Mouse (Mus musculus): ENCODE data around the gene Cd40lg.

The Cd40lg gene

DNA sequence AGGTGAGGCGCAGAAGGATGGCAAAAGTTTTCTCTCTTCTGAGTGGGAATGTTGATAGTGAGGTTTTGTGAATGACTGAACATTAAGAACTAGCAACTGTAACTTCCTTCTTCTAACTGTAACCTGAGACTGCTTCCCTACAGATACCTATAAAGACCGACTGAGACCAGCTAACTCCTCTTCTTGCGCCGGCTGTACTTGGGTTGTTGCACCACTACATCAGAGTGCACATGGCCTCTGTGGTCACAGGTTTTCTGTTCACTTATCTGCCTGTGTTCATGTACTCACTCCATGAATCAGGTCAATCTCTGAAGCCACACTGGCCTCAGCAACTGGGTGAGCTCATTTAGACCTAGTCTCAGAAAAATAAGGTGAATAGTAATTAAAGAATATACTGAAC is 51.6 kb downstream of the Cd40lg start:
- no peak for DNase-seq (ENCODE audit: low spot score in 2 of 2)

All from right cerebral cortex, postnatal 36 days (tissue).